Mouse (Mus musculus) liver, embryonic 14.5 days (tissue): Measurements from ENCODE around the gene Smim23.

Experiments used
- CTCF ChIP-seq: IDR thresholded peaks from 2 replicates; pipeline ENCODE4 v1.5.1; 2016; ENCODE audit warnings: antibody characterized with exemption, low read depth, control low read depth
- EP300 ChIP-seq: IDR thresholded peaks from 2 replicates; pipeline ENCODE4 v1.6.1; 2016; ENCODE audit warnings: antibody characterized with exemption, low read depth

- TF ChIP-seq EP300 (no peak), CTCF (no peak)
These were observed 26.0 kb downstream of the Smim23 start for GRCm38 (mm10) chr11:32798445-32798844.
